Mouse (Mus musculus) gastrocnemius, adult 2 months (tissue): ENCODE results near the gene Gm36210. TPM values are rescaled to one million over a fixed set of nuclear protein-coding genes. Genes with fewer than 3 reads are reported as not detected.
A peak's percentile ranks its signal among the peaks of the same experiment; 100 is the strongest.

Source experiments
- DNase-seq: peaks from one replicate; pipeline ENCODE4 v3.0.0; 2022
- H3K27ac ChIP-seq: fragments of 200-600 bp; 2 replicates; pipeline ENCODE4 v1.8.1; 2022; ENCODE audit warnings: mild to moderate bottlenecking
- H3K4me3 ChIP-seq: fragments of 200-600 bp; 2 replicates; pipeline ENCODE4 v1.8.1; 2022; ENCODE audit warnings: mild to moderate bottlenecking, moderate library complexity
- CTCF ChIP-seq: fragments of 200-600 bp; IDR thresholded peaks from 2 replicates; pipeline ENCODE4 v1.8.1; 2022; ENCODE audit warnings: antibody characterized with exemption, mild to moderate bottlenecking, moderate library complexity
- intact Hi-C: fragments of 180-260 bp; cut with DNase I; formaldehyde crosslinking; loops from one replicate; pipeline ENCODE4 v1.15.1; 2025
- long read RNA-seq, 2 experiments: library from polyadenylated mRNA; stranded (forward); transcript quantifications; one replicate each; pipeline ENCODE4 v2.0.0; 2021
- total RNA-seq, 2 experiments: library from RNA; stranded (reverse); gene quantifications; 2 replicates each; pipeline ENCODE4 v1.2.3; 2021

Gm36210 gene
- total RNA-seq: under 1 TPM; 0.17 to 0.38 TPM
- long read RNA-seq, experiment 1: 0 reads
- long read RNA-seq, experiment 2, partial matches to known transcripts: 0 of 1 reads
- long read RNA-seq, experiment 2, other reads (novel, unspliced or antisense): 1 of 1 reads

- no peak within 1 kb of the TSS for H3K4me3 ChIP-seq
- TF ChIP-seq CTCF: no peak
- H3K27ac ChIP-seq: no peak within 1 kb of the TSS
- intact Hi-C loops: no loop called here
- DNase-seq: no peak
These were observed at the start of gene Gm36210 for GRCm38 (mm10) chr7:4906466-4906950. Gm36210 (minus strand) TSS chr7:4906516.

- no peak for TF ChIP-seq CTCF
- peak; percentile 62 for DNase-seq
- Histone ChIP-seq H3K4me3 (no peak overlapping the region), H3K27ac (peak overlapping the region; percentile 81)
- intact Hi-C loops: no loop called here
These were observed 47.6 kb upstream of the Gm36210 start for GRCm38 (mm10) chr7:4953815-4954445.

- DNase-seq: peak; percentile 57
- TF ChIP-seq CTCF: no peak
- Histone ChIP-seq H3K4me3 (no peak overlapping the region), H3K27ac (no peak overlapping the region)
- intact Hi-C loops: no loop called here
These were observed 44.4 kb upstream of the Gm36210 start for GRCm38 (mm10) chr7:4950561-4951342.

GRCm38 (mm10) chr7:4948386-4948785 lies 42.1 kb upstream of the Gm36210 start:
- TF ChIP-seq CTCF: no peak
- DNase-seq: no peak
- intact Hi-C loops: no loop called here
- Histone ChIP-seq H3K27ac (peak overlapping the region; percentile 43; the same call in 1 of the 2 replicates), H3K4me3 (no peak overlapping the region)

- peak; percentile 92 for DNase-seq
- TF ChIP-seq CTCF: no peak
- H3K4me3 ChIP-seq: no peak overlapping the region
- H3K27ac ChIP-seq: peak overlapping the region; percentile 64
- intact Hi-C loops: no loop called here
These were observed 41.5 kb upstream of the Gm36210 start for GRCm38 (mm10) chr7:4947855-4948254.

GRCm38 (mm10) chr7:4943223-4943815 lies 37.0 kb upstream of the Gm36210 start:
- intact Hi-C loops: loop anchor here (2.0 to 5.0 kb wide), 4 partner anchors 103 to 387 kb away; partner anchors contain the start of gene Ube2s
- DNase-seq: peak; percentile 94
- TF ChIP-seq CTCF: no peak; the same call in none of the 2 replicates
- Histone ChIP-seq H3K27ac (peak overlapping the region; percentile 87), H3K4me3 (peak overlapping the region; percentile 68)

GRCm38 (mm10) chr7:4942673-4943072 lies 36.4 kb upstream of the Gm36210 start:
- no peak overlapping the region for H3K4me3 ChIP-seq
- DNase-seq: no peak
- intact Hi-C loops: loop anchor here (1.0 to 5.0 kb wide), 5 partner anchors 22 to 386 kb away; partner anchors contain the start of genes Sbk2 and Ube2s
- no peak overlapping the region for H3K27ac ChIP-seq
- no peak for TF ChIP-seq CTCF

- Histone ChIP-seq H3K27ac (no peak overlapping the region), H3K4me3 (no peak overlapping the region)
- peak; percentile 94; the same call in 1 of the 2 replicates for TF ChIP-seq CTCF
- intact Hi-C loops: loop anchor here (2.0 to 5.0 kb wide), 3 partner anchors 25 to 313 kb away; partner anchors contain the start of genes Ube2s and Zfp628
- DNase-seq: peak; percentile 86
These were observed 33.8 kb upstream of the Gm36210 start for GRCm38 (mm10) chr7:4940068-4940479.

GRCm38 (mm10) chr7:4938456-4938855 lies 32.1 kb upstream of the Gm36210 start:
- intact Hi-C loops: loop anchor here (2.0 kb wide), 1 partner anchor 74 kb away; no protein-coding TSS in a partner anchor
- TF ChIP-seq CTCF: no peak; the same call in none of the 2 replicates
- no peak overlapping the region for H3K27ac ChIP-seq
- DNase-seq: peak; percentile 83
- H3K4me3 ChIP-seq: no peak overlapping the region

- intact Hi-C loops: no loop called here
- H3K4me3 ChIP-seq: no peak overlapping the region
- DNase-seq: no peak
- TF ChIP-seq CTCF: no peak
- H3K27ac ChIP-seq: no peak overlapping the region
These were observed 31.1 kb upstream of the Gm36210 start for GRCm38 (mm10) chr7:4937392-4937791.

- no peak overlapping the region for H3K27ac ChIP-seq
- no peak for TF ChIP-seq CTCF
- DNase-seq: no peak
- no peak overlapping the region for H3K4me3 ChIP-seq
- intact Hi-C loops: no loop called here
These were observed 30.5 kb upstream of the Gm36210 start for GRCm38 (mm10) chr7:4936832-4937231.

- DNase-seq: no peak
- Histone ChIP-seq H3K4me3 (no peak overlapping the region), H3K27ac (no peak overlapping the region)
- TF ChIP-seq CTCF: peak; percentile 27; the same call in 1 of the 2 replicates
- intact Hi-C loops: no loop called here
These were observed 28.0 kb upstream of the Gm36210 start for GRCm38 (mm10) chr7:4934160-4934914.
